Mouse (Mus musculus): ENCODE data around the gene Rab6b. TPM values are rescaled to one million over a fixed set of nuclear protein-coding genes. Genes with fewer than 3 reads are reported as not detected.

Rab6b gene
- polyA plus RNA-seq (2012; ENCODE audit: insufficient read depth, insufficient read length, missing spikeins) = 11.1 and 11.4 TPM in 2 replicates

DNA sequence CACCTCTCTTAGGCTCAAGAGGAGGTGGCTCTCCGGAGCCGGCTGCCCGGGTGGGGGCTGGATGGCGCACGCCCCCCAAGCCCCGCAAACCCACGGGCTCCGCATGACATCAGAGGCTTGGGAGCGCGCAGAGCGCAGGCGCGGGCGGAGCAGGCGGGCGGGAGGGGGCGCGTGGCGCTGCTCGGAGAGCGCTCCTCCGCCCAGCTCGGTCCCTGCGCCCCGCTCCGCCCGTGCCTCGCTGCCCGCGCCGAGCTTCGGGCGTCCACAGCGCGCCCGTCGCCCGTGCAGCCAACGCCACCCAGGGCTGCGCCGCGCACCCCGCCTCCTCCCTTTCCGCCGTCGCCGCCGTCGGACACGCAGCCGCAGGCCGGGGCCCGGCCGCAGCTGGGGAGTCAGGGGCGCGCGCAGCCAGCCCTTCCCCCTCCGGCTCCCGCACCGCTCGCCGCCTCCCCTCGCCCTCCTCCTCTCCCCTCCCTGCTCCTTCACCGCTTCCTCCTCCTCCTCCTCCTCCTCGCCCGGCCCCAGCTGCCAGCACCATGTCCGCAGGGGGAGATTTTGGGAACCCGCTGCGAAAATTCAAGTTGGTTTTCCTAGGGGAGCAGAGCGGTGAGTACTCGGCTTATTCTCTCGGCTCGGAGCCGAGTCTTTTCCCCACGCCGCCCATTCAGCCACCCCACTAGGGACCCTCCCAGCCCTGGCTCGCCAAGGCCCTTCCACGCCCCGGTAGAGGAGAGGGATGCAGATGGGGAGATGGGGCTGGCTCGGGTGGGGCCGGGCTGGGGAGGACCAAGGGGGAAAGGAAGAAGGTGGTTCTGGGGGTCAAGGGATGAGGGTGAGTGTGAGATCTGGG, at the start of gene Rab6b:
Gene Rab6b, plus strand, starts transcription at position 167 of the 850 bp plus-strand sequence.
- TF ChIP-seq POLR2A (IDR thresholded peaks at IDR 0.05; ENCODE audit: borderline replicate concordance, low read depth, low read length) = no peak
- no peak for TF ChIP-seq CTCF (IDR thresholded peaks at IDR 0.05; ENCODE audit: low read depth, low read length)
- Histone ChIP-seq H3K4me3 (ENCODE audit: insufficient read depth, low read length) (peak within 1 kb of the TSS; percentile 78), H3K27ac (ENCODE audit: insufficient read depth, low read depth, low read length) (no peak within 1 kb of the TSS), H3K4me1 (ENCODE audit: control insufficient read depth, insufficient read depth, low read length) (peaks cover 13% of the 10 kb centered on the region)

GRCm38 (mm10) chr9:103063591-103063990, 48.0 kb upstream of the Rab6b start:
- Histone ChIP-seq H3K4me3 (ENCODE audit: insufficient read depth, low read length) (no peak overlapping the region), H3K4me1 (ENCODE audit: control insufficient read depth, insufficient read depth, low read length) (no peaks in the 10 kb centered on the region), H3K27ac (ENCODE audit: insufficient read depth, low read depth, low read length) (no peak overlapping the region)
- TF ChIP-seq CTCF (IDR thresholded peaks at IDR 0.05; ENCODE audit: low read depth, low read length) = no peak
- TF ChIP-seq POLR2A (IDR thresholded peaks at IDR 0.05; ENCODE audit: borderline replicate concordance, low read depth, low read length) = no peak

DNA sequence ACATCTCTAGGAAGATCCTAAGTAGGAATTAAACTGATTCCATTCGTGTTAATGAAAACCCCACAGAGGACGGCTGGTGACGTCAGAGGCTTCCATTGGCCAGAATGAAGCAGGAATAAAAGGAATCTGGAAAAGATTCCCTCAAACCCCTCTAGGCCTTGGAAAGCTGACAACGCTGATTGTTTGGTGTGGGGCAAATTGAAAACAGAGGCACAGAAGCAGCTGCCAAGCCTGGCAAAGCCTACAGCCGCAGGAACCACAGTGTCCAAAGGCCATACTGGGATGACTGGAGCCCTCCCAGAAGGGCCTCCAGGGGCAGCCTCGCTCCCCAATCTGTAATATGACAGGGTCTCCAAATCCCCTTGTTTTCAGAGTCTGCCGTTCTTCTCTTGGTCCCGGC, 44.7 kb upstream of the Rab6b start:
- no peak overlapping the region for H3K27ac ChIP-seq (ENCODE audit: insufficient read depth, low read depth, low read length)
- TF ChIP-seq CTCF (IDR thresholded peaks at IDR 0.05; ENCODE audit: low read depth, low read length) = no peak
- H3K4me1 ChIP-seq (ENCODE audit: control insufficient read depth, insufficient read depth, low read length) = no peaks in the 10 kb centered on the region
- H3K4me3 ChIP-seq (ENCODE audit: insufficient read depth, low read length) = no peak overlapping the region

DNA sequence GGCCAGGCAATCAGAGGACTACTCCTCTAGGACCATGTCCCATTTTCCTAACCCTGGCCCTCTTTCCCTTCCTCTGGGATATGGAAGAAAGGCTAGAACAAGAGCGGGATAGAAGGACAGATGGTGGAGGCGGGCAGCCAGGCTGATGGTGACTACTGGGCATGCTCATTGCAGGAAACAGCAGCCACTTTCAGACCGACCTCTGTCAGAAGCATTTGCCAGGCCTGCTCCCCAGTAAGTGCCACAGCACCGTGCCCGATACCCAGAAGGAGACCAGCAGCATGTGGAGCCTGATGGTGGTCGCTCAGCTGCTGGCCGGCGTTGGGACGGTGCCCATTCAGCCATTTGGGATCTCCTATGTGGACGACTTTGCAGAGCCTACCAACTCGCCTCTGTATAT, 43.9 kb upstream of the Rab6b start:
- Histone ChIP-seq H3K4me1 (ENCODE audit: control insufficient read depth, insufficient read depth, low read length) (no peaks in the 10 kb centered on the region), H3K27ac (ENCODE audit: insufficient read depth, low read depth, low read length) (no peak overlapping the region), H3K4me3 (ENCODE audit: insufficient read depth, low read length) (no peak overlapping the region)
- no peak for TF ChIP-seq POLR2A (IDR thresholded peaks at IDR 0.05; ENCODE audit: borderline replicate concordance, low read depth, low read length)
- no peak for TF ChIP-seq CTCF (IDR thresholded peaks at IDR 0.05; ENCODE audit: low read depth, low read length)

- H3K27ac ChIP-seq (ENCODE audit: insufficient read depth, low read depth, low read length) = no peak overlapping the region
- H3K4me3 ChIP-seq (ENCODE audit: insufficient read depth, low read length) = no peak overlapping the region
- no peaks in the 10 kb centered on the region for H3K4me1 ChIP-seq (ENCODE audit: control insufficient read depth, insufficient read depth, low read length)
- TF ChIP-seq POLR2A (IDR thresholded peaks at IDR 0.05; ENCODE audit: borderline replicate concordance, low read depth, low read length) (no peak), CTCF (IDR thresholded peaks at IDR 0.05; ENCODE audit: low read depth, low read length) (no peak)
These were observed 42.8 kb upstream of the Rab6b start for GRCm38 (mm10) chr9:103068769-103069168.

GRCm38 (mm10) chr9:103071541-103072203, 39.9 kb upstream of the Rab6b start:
- TF ChIP-seq POLR2A (IDR thresholded peaks at IDR 0.05; ENCODE audit: borderline replicate concordance, low read depth, low read length) (no peak), CTCF (IDR thresholded peaks at IDR 0.05; ENCODE audit: low read depth, low read length) (no peak)
- H3K27ac ChIP-seq (ENCODE audit: insufficient read depth, low read depth, low read length) = no peak overlapping the region
- H3K4me3 ChIP-seq (ENCODE audit: insufficient read depth, low read length) = no peak overlapping the region
- no peaks in the 10 kb centered on the region for H3K4me1 ChIP-seq (ENCODE audit: control insufficient read depth, insufficient read depth, low read length)

- TF ChIP-seq POLR2A (IDR thresholded peaks at IDR 0.05; ENCODE audit: borderline replicate concordance, low read depth, low read length) (no peak), CTCF (IDR thresholded peaks at IDR 0.05; ENCODE audit: low read depth, low read length) (no peak)
- no peak overlapping the region for H3K4me3 ChIP-seq (ENCODE audit: insufficient read depth, low read length)
- H3K27ac ChIP-seq (ENCODE audit: insufficient read depth, low read depth, low read length) = no peak overlapping the region
- no peaks in the 10 kb centered on the region for H3K4me1 ChIP-seq (ENCODE audit: control insufficient read depth, insufficient read depth, low read length)
These were observed 39.4 kb upstream of the Rab6b start for GRCm38 (mm10) chr9:103072204-103072599.

GRCm38 (mm10) chr9:103072926-103073515, 38.6 kb upstream of the Rab6b start:
- TF ChIP-seq POLR2A (IDR thresholded peaks at IDR 0.05; ENCODE audit: borderline replicate concordance, low read depth, low read length) (no peak), CTCF (IDR thresholded peaks at IDR 0.05; ENCODE audit: low read depth, low read length) (no peak)
- no peaks in the 10 kb centered on the region for H3K4me1 ChIP-seq (ENCODE audit: control insufficient read depth, insufficient read depth, low read length)
- H3K4me3 ChIP-seq (ENCODE audit: insufficient read depth, low read length) = no peak overlapping the region
- no peak overlapping the region for H3K27ac ChIP-seq (ENCODE audit: insufficient read depth, low read depth, low read length)

DNA sequence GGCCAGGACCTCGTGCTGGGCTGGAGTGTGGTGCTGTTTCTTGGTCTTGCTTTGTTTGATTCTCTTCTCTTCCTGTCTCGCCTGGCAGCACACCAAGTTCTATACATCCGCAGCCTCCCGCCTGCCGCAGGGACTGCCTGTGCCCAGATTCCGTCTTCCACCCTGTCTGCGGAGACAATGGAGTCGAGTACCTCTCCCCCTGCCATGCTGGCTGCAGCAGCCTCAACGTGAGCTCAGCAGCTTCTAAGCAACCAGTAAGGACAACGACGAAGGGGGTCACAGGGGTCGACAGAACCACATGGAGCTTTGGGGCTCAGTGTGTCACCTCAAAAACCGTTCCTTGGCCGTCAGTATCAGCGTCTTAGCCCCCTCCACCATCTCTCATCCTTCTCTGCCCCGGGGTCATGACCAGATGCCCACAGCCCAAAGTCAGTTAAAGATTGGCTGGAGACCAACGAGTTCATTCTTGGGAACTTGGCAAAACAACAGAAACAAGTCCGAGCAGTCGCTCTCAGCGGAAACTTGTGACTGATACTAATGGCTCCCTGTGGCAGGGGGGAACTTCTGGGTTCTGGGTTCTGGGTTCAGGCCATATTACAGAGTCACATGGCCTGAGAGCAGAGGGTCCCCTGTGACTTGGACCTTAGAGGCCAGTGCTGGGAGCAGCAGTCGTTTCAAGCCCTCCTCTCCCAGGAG, 34.6 kb upstream of the Rab6b start:
- TF ChIP-seq POLR2A (IDR thresholded peaks at IDR 0.05; ENCODE audit: borderline replicate concordance, low read depth, low read length) (no peak), CTCF (IDR thresholded peaks at IDR 0.05; ENCODE audit: low read depth, low read length) (no peak)
- no peak overlapping the region for H3K27ac ChIP-seq (ENCODE audit: insufficient read depth, low read depth, low read length)
- no peaks in the 10 kb centered on the region for H3K4me1 ChIP-seq (ENCODE audit: control insufficient read depth, insufficient read depth, low read length)
- H3K4me3 ChIP-seq (ENCODE audit: insufficient read depth, low read length) = no peak overlapping the region
